Mouse (Mus musculus) heart, adult 2 months (tissue): ENCODE results near the gene Slx4ip.

Source experiments
- CTCF ChIP-seq: fragments of 200-600 bp; IDR thresholded peaks from 2 replicates; pipeline ENCODE4 v1.8.1; 2022; ENCODE audit warnings: antibody characterized with exemption, mild to moderate bottlenecking, moderate library complexity
- POLR2A ChIP-seq: fragments of 200-500 bp; IDR thresholded peaks from 2 replicates; pipeline ENCODE4 v1.6.1; 2011; ENCODE audit warnings: mild to moderate bottlenecking, low read depth, low read length, control low read depth; ENCODE audit not compliant: insufficient read depth

DNA sequence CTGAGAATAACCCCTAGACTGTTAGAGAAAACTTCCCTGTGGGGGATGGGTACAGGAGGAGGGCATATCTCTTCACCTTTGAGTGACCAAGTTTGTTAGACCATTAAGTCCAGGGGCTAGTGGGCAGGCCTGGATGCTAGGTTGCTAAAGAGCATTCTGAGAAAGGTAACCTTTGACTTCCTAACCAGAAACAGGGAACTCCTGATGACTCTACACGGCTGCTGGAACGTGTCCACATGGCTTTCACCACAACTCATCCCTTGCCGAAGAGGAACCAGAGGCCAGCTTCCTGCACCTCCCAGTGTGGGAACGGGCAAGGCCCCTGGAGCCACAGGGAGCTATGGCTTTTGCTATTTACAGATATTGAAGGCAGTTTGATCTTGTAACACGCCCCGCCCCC is 189.4 kb downstream of the Slx4ip start:
- no peak for TF ChIP-seq CTCF
- no peak for TF ChIP-seq POLR2A
